Mouse (Mus musculus) ES-E14 (cell line): ENCODE data around the gene Pcbp1. TPM values are rescaled to one million over a fixed set of nuclear protein-coding genes. Genes with fewer than 3 reads are reported as not detected.

Experiments
- DNase-seq: peaks from one replicate; pipeline ENCODE4 v3.0.0-alpha.2; 2013; ENCODE audit warnings: low read depth, low spot score
- H3K27ac ChIP-seq: 2 replicates; pipeline ENCODE4 v1.5.1; 2012; ENCODE audit warnings: low read depth, mild to moderate bottlenecking, low read length, moderate library complexity, mixed read lengths; ENCODE audit not compliant: poor library complexity, insufficient read depth, severe bottlenecking
- H3K36me3 ChIP-seq: 2 replicates; pipeline ENCODE4 v1.6.1; 2012; ENCODE audit warnings: mild to moderate bottlenecking, low read length, moderate library complexity, mixed read lengths; ENCODE audit not compliant: control insufficient read depth, poor library complexity, insufficient read depth, severe bottlenecking
- H3K4me1 ChIP-seq, 2 experiments: fragments of 150-350 bp in 1 of 2; sonication (generic) in 1 of 2; 2 replicates each; pipeline ENCODE4 v1.6.1; 2012; ENCODE audit warnings: low read length in 2 of 2, mild to moderate bottlenecking in 1 of 2, mixed read lengths in 1 of 2; ENCODE audit not compliant: control insufficient read depth in 2 of 2, insufficient read depth in 2 of 2, poor library complexity in 1 of 2
- H3K4me3 ChIP-seq, 2 experiments: fragments of 150-350 bp in 1 of 2; sonication (generic) in 1 of 2; 2 replicates each; pipeline ENCODE4 v1.5.1; 2012; ENCODE audit warnings: low read length in 2 of 2, low read depth in 1 of 2, mild to moderate bottlenecking in 1 of 2, mixed read lengths in 1 of 2; ENCODE audit not compliant: insufficient read depth in 1 of 2, poor library complexity in 1 of 2, severe bottlenecking in 1 of 2
- H3K9ac ChIP-seq: 2 replicates; pipeline ENCODE4 v1.6.1; 2012; ENCODE audit warnings: low read depth, mild to moderate bottlenecking, low read length, mixed read lengths; ENCODE audit not compliant: poor library complexity, insufficient read depth, severe bottlenecking
- H3K9me3 ChIP-seq: fragments of 150-350 bp; sonication (generic); 2 replicates; pipeline ENCODE4 v1.6.1; 2012; ENCODE audit warnings: low read depth, mild to moderate bottlenecking, low read length; ENCODE audit not compliant: control insufficient read depth, insufficient read depth
- CHD2 ChIP-seq: IDR thresholded peaks from 2 replicates; pipeline ENCODE4 v1.6.1; 2014; ENCODE audit warnings: mild to moderate bottlenecking, low read depth, low read length, inconsistent platforms
- HCFC1 ChIP-seq: IDR thresholded peaks from 2 replicates; pipeline ENCODE4 v1.6.1; 2012; ENCODE audit warnings: low read length, inconsistent platforms, borderline replicate concordance; ENCODE audit not compliant: insufficient read depth
- MAFK ChIP-seq: IDR thresholded peaks from 2 replicates; pipeline ENCODE4 v1.6.1; 2014; ENCODE audit warnings: mild to moderate bottlenecking, low read depth, low read length, inconsistent platforms; ENCODE audit not compliant: insufficient read depth
- ZC3H11A ChIP-seq: IDR thresholded peaks from 2 replicates; pipeline ENCODE4 v1.6.1; 2012; ENCODE audit warnings: low read depth, mild to moderate bottlenecking, inconsistent platforms, low read length, borderline replicate concordance
- ZNF384 ChIP-seq: IDR thresholded peaks from 2 replicates; pipeline ENCODE4 v1.6.1; 2012; ENCODE audit warnings: low read depth, low read length, inconsistent platforms
- in situ Hi-C, 2 experiments: fragments of 600-800 bp; cut with MboI; formaldehyde crosslinking; loops; one replicate each; pipeline ENCODE4 v1.15.1; 2025; ENCODE audit warnings: low sequenced_read_pairs in 2 of 2, inconsistent platforms in 1 of 2; ENCODE audit not compliant: unreplicated experiment in 2 of 2
- total RNA-seq: library from RNA; depleted of rRNA; stranded (reverse); fragments of 300-350 nt; gene quantifications from 2 replicates; pipeline ENCODE4 v1.2.3, GENCODE M21; 2012; rRNA removed

Gene Pcbp1
- total RNA-seq, 1 experiment = 102 TPM

DNA sequence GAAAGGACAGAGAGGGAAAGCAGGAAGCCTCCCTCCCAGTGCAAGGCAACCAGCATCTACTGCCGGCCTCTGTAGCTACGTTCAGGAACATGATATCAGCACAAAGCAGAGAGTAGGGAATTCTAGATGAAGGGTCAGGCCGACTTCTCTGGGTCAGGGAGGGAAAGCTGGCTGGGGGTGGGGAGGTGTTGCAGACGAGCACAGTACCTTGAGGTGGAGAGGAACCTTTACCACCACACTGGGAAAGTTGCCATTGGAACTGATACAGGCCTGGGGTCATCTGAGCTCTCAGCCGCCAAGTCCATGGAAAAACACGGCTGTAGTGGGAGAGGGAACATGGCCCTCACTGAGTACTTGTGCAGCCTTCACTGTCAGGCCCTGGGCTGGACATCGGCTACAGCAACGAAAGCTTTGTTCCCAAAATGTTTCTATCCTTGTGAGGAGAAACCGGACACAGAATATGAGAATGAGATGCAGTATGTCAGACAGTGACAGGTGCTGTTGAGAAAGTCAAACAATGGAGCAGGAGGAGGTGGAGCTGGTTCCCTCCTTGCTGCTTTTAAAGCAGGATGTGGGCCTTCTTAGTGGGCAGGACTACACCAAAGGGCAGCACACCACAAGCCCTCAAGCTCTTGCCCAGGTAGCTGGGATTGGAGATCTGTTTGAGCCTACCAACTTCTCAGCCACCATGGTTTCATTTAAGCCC lies 50.5 kb downstream of the Pcbp1 start:
- DNase-seq = no peak
- no peaks in the 10 kb centered on the region for H3K9me3 ChIP-seq
- no peak overlapping the region for H3K4me3 ChIP-seq
- H3K27ac ChIP-seq = no peak overlapping the region
- peaks cover 5% of the 10 kb centered on the region in 2 experiments; a peak in 1 of 4 replicates for H3K4me1 ChIP-seq
- no peak overlapping the region for H3K9ac ChIP-seq
- in situ Hi-C loops = no loop called here
- H3K36me3 ChIP-seq = no peaks in the 10 kb centered on the region
- no peak for TF ChIP-seq HCFC1
- TF ChIP-seq ZC3H11A = no peak
- TF ChIP-seq CHD2 = no peak
- no peak for TF ChIP-seq ZNF384
- no peak for TF ChIP-seq MAFK

DNA sequence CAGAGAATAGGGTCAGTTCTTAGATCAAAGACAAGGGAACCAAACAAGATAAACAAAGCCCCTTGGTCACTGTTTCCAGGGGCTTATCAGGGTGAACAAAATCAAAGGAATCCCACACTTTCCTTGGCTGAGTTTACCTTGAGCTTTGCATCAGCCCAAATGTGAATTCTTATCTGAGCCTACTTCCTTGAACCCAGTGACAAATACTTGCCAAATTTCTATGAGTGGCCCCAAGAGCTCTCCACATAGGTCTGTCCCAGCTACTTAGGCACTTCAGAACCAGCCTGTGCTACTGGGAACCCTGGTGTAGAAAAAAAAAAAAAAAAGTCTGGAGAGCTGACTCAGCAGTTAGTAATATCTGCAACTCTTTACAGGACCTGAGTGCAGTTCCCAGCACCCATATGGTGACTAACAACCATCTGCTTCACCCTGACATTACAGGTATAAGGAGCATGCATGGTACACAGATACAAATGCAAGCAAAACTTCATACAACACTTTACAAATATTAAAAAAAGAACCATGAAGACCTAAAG lies 51.4 kb downstream of the Pcbp1 start:
- Histone ChIP-seq H3K36me3 (peaks cover 1% of the 10 kb centered on the region; the same call in 1 of the 2 replicates), H3K9me3 (no peaks in the 10 kb centered on the region), H3K9ac (no peak overlapping the region), H3K27ac (no peak overlapping the region), H3K4me1 (peaks cover 5% of the 10 kb centered on the region in 2 experiments; a peak in 1 of 4 replicates), H3K4me3 (no peak overlapping the region)
- in situ Hi-C loops = no loop called here
- no peak for DNase-seq
- TF ChIP-seq ZC3H11A (no peak), MAFK (peak; percentile 85)

Other genes with a start within 250 kb of the Pcbp1 start
- gene Fam136a, start 160.7 kb downstream of the Pcbp1 start, total RNA-seq = 100 and 116 TPM in 2 replicates
- gene Snrpg, start 155.0 kb downstream of the Pcbp1 start, total RNA-seq = 672 and 786 TPM in 2 replicates
- gene Pcyox1, start 129.2 kb downstream of the Pcbp1 start, total RNA-seq = 41.5 and 58.5 TPM in 2 replicates
- 46.1 and 70.9 TPM in 2 replicates for gene Tia1, start 122.1 kb downstream of the Pcbp1 start, total RNA-seq
- 0.31 and 3.3 TPM in 2 replicates for gene Gm44790, start 99.7 kb downstream of the Pcbp1 start, total RNA-seq
- 12.5 and 13.1 TPM in 2 replicates for gene C87436, start 87.9 kb downstream of the Pcbp1 start, total RNA-seq
- 0.71 and 2.0 TPM in 2 replicates for gene Asprv1, start 101.8 kb upstream of the Pcbp1 start, total RNA-seq
- 3.1 and 4.0 TPM in 2 replicates for gene Mxd1, start 142.8 kb upstream of the Pcbp1 start, total RNA-seq
- gene Snrnp27, start 158.2 kb upstream of the Pcbp1 start, total RNA-seq = 46.8 and 58.3 TPM in 2 replicates
- gene Gmcl1, start 207.1 kb upstream of the Pcbp1 start, total RNA-seq = 14.6 and 18.5 TPM in 2 replicates